Mouse (Mus musculus) forebrain, embryonic 12.5 days (tissue): ENCODE measurements around the gene Zfp53. TPM values are rescaled to one million over a fixed set of nuclear protein-coding genes. Genes with fewer than 3 reads are reported as not detected.
"Not testable (repeated sequence)": the region's sequence is repeated elsewhere in the genome, so short reads cannot be mapped to it uniquely, and the experiment has no call there.

Experiments
- ATAC-seq: fragments of 200-750 bp; cut with Nextera tagmentation; 2 replicates; pipeline ENCODE4 v1.8.0; 2017; ENCODE audit warnings: moderate TSS enrichment; ENCODE audit not compliant: low FRiP score
- H3K27ac ChIP-seq: fragments of 300-500 bp; sonication (generic); 2 replicates; pipeline ENCODE4 v1.5.1; 2016; ENCODE audit warnings: mild to moderate bottlenecking
- H3K27me3 ChIP-seq: fragments of 300-500 bp; sonication (generic); 2 replicates; pipeline ENCODE4 v1.6.1; 2016; ENCODE audit warnings: mild to moderate bottlenecking
- H3K36me3 ChIP-seq: fragments of 300-500 bp; sonication (generic); replicated peaks from 2 replicates; pipeline ENCODE4 v1.6.1; 2016; ENCODE audit warnings: mild to moderate bottlenecking
- H3K4me1 ChIP-seq: fragments of 300-500 bp; sonication (generic); 2 replicates; pipeline ENCODE4 v1.6.1; 2016
- H3K4me2 ChIP-seq: fragments of 300-500 bp; sonication (generic); 2 replicates; pipeline ENCODE4 v1.6.1; 2016; ENCODE audit warnings: mild to moderate bottlenecking, moderate library complexity
- H3K4me3 ChIP-seq: fragments of 300-500 bp; sonication (generic); replicated peaks from 2 replicates; pipeline ENCODE4 v1.5.1; 2016; ENCODE audit warnings: mild to moderate bottlenecking
- H3K9ac ChIP-seq: fragments of 300-500 bp; sonication (generic); 2 replicates; pipeline ENCODE4 v1.6.1; 2016; ENCODE audit warnings: mild to moderate bottlenecking
- H3K9me3 ChIP-seq: fragments of 300-500 bp; sonication (generic); 2 replicates; pipeline ENCODE4 v1.6.1; 2016
- WGBS: fragments of 180-500 bp; shearing (Covaris S2); methylation state at CpG from one replicate; pipeline ENCODE4 v1.1.7; 2016; 5-methylcytosine and 5-hydroxymethylcytosine counted together
- polyA plus RNA-seq: library from polyadenylated mRNA; unstranded; fragments of >200 nt; fragmentation: Nextera tagmentation; extraction: Ambion mirVana; gene quantifications from 2 replicates; pipeline ENCODE4 v1.2.1, GENCODE M21; 2016

Gene Zfp53
- polyA plus RNA-seq: 8.6 and 9.2 TPM in 2 replicates

- peak; percentile 100 for ATAC-seq
- H3K27ac ChIP-seq: peak within 1 kb of the TSS; percentile 73
- WGBS: 1% methylated on average over 34 of the region's 34 CpGs
These were observed at the start of gene Zfp53 for GRCm38 (mm10) chr17:21488760-21489499. Gene Zfp53 (plus strand): TSS chr17:21488998.

GRCm38 (mm10) chr17:21449669-21450068, 39.1 kb upstream of the Zfp53 start:
- Histone ChIP-seq H3K4me3 (peak overlapping the region; percentile 63), H3K36me3 (no peaks in the 10 kb centered on the region), H3K9ac (peak overlapping the region; percentile 48), H3K27me3 (0 out of 2 replicates have a peak, but pooled peaks cover 4% of the 10 kb centered on the region), H3K9me3 (no peaks in the 10 kb centered on the region), H3K27ac (peak overlapping the region; percentile 80), H3K4me2 (peak overlapping the region; percentile 58), H3K4me1 (peaks cover 9% of the 10 kb centered on the region)
- WGBS: 0% methylated on average over 3 of the region's 3 CpGs
- ATAC-seq: peak; percentile 82

More at GRCm38 (mm10) chr17:21488760-21489499, at the start of gene Zfp53:
- peak within 1 kb of the TSS; percentile 71 for H3K9ac ChIP-seq
- no peaks in the 10 kb centered on the region; the same call in 1 of the 2 replicates for H3K36me3 ChIP-seq
- H3K27me3 ChIP-seq: no peaks in the 10 kb centered on the region
- H3K9me3 ChIP-seq: no peaks in the 10 kb centered on the region
- peak within 1 kb of the TSS; percentile 71 for H3K4me2 ChIP-seq
- peak within 1 kb of the TSS; percentile 73 for H3K4me3 ChIP-seq
- peaks cover 6% of the 10 kb centered on the region for H3K4me1 ChIP-seq

GRCm38 (mm10) chr17:21450138-21450704, 38.6 kb upstream of the Zfp53 start, which contains the start of gene Zfp51:
Gene Zfp51 (plus strand): TSS chr17:21450374.
- H3K9ac ChIP-seq: peak within 1 kb of the TSS; percentile 48
- WGBS: under 1% methylated on average over 26 of the region's 26 CpGs
- ATAC-seq: peak; percentile 99

GRCm38 (mm10) chr17:21463550-21463949, 25.2 kb upstream of the Zfp53 start:
- Histone ChIP-seq H3K4me3 (no peak overlapping the region), H3K4me2 (no peak overlapping the region), H3K4me1 (no peaks in the 10 kb centered on the region), H3K27me3 (no peaks in the 10 kb centered on the region), H3K9me3 (no peaks in the 10 kb centered on the region), H3K36me3 (peaks cover 42% of the 10 kb centered on the region), H3K9ac (no peak overlapping the region), H3K27ac (no peak overlapping the region)
- ATAC-seq: no peak
- 95% methylated on average over 5 of the region's 5 CpGs for WGBS

More at GRCm38 (mm10) chr17:21450138-21450704, 38.6 kb upstream of the Zfp53 start, which contains the start of gene Zfp51:
- Histone ChIP-seq H3K4me1 (peaks cover 9% of the 10 kb centered on the region), H3K4me2 (peak within 1 kb of the TSS; percentile 58), H3K36me3 (no peaks in the 10 kb centered on the region), H3K4me3 (peak within 1 kb of the TSS; percentile 63), H3K27ac (peak within 1 kb of the TSS; percentile 80), H3K27me3 (0 out of 2 replicates have a peak, but pooled peaks cover 4% of the 10 kb centered on the region), H3K9me3 (no peaks in the 10 kb centered on the region)

GRCm38 (mm10) chr17:21472032-21472652, 16.7 kb upstream of the Zfp53 start:
- 70% methylated on average over 3 of the region's 3 CpGs for WGBS
- H3K4me3 ChIP-seq: no peak overlapping the region
- no peaks in the 10 kb centered on the region for H3K27me3 ChIP-seq
- H3K4me2 ChIP-seq: no peak overlapping the region
- no peaks in the 10 kb centered on the region for H3K36me3 ChIP-seq
- no peak overlapping the region for H3K9ac ChIP-seq
- H3K27ac ChIP-seq: no peak overlapping the region
- H3K9me3 ChIP-seq: no peaks in the 10 kb centered on the region
- H3K4me1 ChIP-seq: peaks cover 5% of the 10 kb centered on the region
- no peak for ATAC-seq

GRCm38 (mm10) chr17:21472653-21473307, 16.0 kb upstream of the Zfp53 start:
- H3K9me3 ChIP-seq: no peaks in the 10 kb centered on the region
- WGBS: 72% methylated on average over 2 of the region's 2 CpGs
- ATAC-seq: no peak
- no peak overlapping the region for H3K27ac ChIP-seq
- no peak overlapping the region for H3K4me2 ChIP-seq
- no peaks in the 10 kb centered on the region for H3K36me3 ChIP-seq
- no peaks in the 10 kb centered on the region for H3K27me3 ChIP-seq
- H3K9ac ChIP-seq: no peak overlapping the region
- peaks cover 5% of the 10 kb centered on the region for H3K4me1 ChIP-seq
- H3K4me3 ChIP-seq: no peak overlapping the region

GRCm38 (mm10) chr17:21473362-21474190, 15.2 kb upstream of the Zfp53 start:
- H3K4me2 ChIP-seq: no peak overlapping the region
- no peak overlapping the region for H3K27ac ChIP-seq
- WGBS: 49% methylated on average over 14 of the region's 14 CpGs
- H3K4me1 ChIP-seq: peaks cover 5% of the 10 kb centered on the region
- no peaks in the 10 kb centered on the region for H3K9me3 ChIP-seq
- H3K9ac ChIP-seq: no peak overlapping the region
- H3K27me3 ChIP-seq: no peaks in the 10 kb centered on the region
- no peak overlapping the region for H3K4me3 ChIP-seq
- ATAC-seq: no peak
- no peaks in the 10 kb centered on the region for H3K36me3 ChIP-seq

GRCm38 (mm10) chr17:21474729-21475128, 14.1 kb upstream of the Zfp53 start:
- not testable (repeated sequence) for H3K36me3 ChIP-seq, H3K27me3 ChIP-seq, H3K9ac ChIP-seq, ATAC-seq, H3K4me2 ChIP-seq, H3K27ac ChIP-seq, H3K9me3 ChIP-seq, H3K4me3 ChIP-seq, H3K4me1 ChIP-seq
- 31% methylated on average over 9 of the region's 10 CpGs for WGBS

- H3K4me1 ChIP-seq, H3K27ac ChIP-seq, H3K9ac ChIP-seq, H3K36me3 ChIP-seq, H3K27me3 ChIP-seq, H3K4me2 ChIP-seq, H3K9me3 ChIP-seq, H3K4me3 ChIP-seq, ATAC-seq: not testable (repeated sequence)
- 87% methylated on average over 1 of the region's 1 CpGs for WGBS
These were observed 13.5 kb upstream of the Zfp53 start for GRCm38 (mm10) chr17:21475290-21475689.

GRCm38 (mm10) chr17:21476351-21476750, 12.4 kb upstream of the Zfp53 start:
- not testable (repeated sequence) for H3K4me1 ChIP-seq, ATAC-seq, H3K9me3 ChIP-seq, H3K4me2 ChIP-seq, H3K27me3 ChIP-seq, H3K27ac ChIP-seq, H3K4me3 ChIP-seq, H3K36me3 ChIP-seq, H3K9ac ChIP-seq
- WGBS: 82% methylated on average over 4 of the region's 9 CpGs

GRCm38 (mm10) chr17:21478103-21478777, 10.6 kb upstream of the Zfp53 start:
- whole genome bisulfite sequencing: 95% methylated on average over 10 of the region's 10 CpGs
- H3K27ac ChIP-seq, H3K4me2 ChIP-seq, H3K36me3 ChIP-seq, ATAC-seq, H3K9me3 ChIP-seq, H3K4me1 ChIP-seq, H3K9ac ChIP-seq, H3K27me3 ChIP-seq, H3K4me3 ChIP-seq: not testable (repeated sequence)
